Comparison of ENCODE assay signal across 14 mouse cellular contexts in the genomic region with DNA sequence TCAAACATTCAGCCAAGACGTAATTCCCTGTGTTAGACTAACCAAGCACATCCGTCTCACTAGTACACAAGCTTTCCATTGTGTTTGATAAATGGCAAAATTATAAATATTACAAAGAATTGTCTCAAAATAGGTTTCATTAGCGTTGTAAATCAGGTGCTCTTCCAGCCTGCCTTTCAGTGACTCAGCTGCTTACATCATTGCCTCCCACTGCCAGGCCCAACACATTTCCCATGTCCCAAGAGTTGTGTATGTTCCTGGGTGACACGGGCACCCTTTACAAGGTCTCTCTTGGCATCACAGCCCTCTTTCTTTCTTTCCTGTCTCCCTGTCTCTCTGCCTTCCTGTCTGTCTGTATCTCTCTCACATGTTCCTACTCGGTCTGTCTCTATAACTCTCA.
"Had no signal": no experiment of that assay in that cellular context is flagged by ENCODE, and none has a peak within 500 bp of the region (broad histone marks: within the 10 kb centered on the region; RNA-seq: fewer than 3 reads in every experiment).

No protein-coding gene starts in this region.

- DNase-seq: kidney, adult 8-10 months; kidney, postnatal 25 days; liver, embryonic 13.5 days; liver, postnatal 0 days; lung, postnatal 14 days; thymus, adult 2 months; thymus, postnatal 25 days had no signal

- H3K4me3 ChIP-seq: limb, embryonic 15.5 days; liver, embryonic 13.5 days; lung, embryonic 15.5 days; megakaryocyte, embryonic 14.5 days; midbrain, embryonic 15.5 days; neural tube, embryonic 12.5 days; stomach, embryonic 15.5 days had no signal

- H3K27ac ChIP-seq: limb, embryonic 15.5 days; liver, embryonic 13.5 days; lung, embryonic 15.5 days; macrophage; neural tube, embryonic 12.5 days; stomach, embryonic 15.5 days had no signal
